Mouse (Mus musculus) retina, postnatal 7 days (tissue): Measurements from ENCODE around the gene Lrrk1.

Source experiments
- DNase-seq: peaks from one replicate; pipeline ENCODE4 v3.0.0-alpha.2; 2012; ENCODE audit warnings: low read depth, low spot score

Gene Lrrk1

DNA sequence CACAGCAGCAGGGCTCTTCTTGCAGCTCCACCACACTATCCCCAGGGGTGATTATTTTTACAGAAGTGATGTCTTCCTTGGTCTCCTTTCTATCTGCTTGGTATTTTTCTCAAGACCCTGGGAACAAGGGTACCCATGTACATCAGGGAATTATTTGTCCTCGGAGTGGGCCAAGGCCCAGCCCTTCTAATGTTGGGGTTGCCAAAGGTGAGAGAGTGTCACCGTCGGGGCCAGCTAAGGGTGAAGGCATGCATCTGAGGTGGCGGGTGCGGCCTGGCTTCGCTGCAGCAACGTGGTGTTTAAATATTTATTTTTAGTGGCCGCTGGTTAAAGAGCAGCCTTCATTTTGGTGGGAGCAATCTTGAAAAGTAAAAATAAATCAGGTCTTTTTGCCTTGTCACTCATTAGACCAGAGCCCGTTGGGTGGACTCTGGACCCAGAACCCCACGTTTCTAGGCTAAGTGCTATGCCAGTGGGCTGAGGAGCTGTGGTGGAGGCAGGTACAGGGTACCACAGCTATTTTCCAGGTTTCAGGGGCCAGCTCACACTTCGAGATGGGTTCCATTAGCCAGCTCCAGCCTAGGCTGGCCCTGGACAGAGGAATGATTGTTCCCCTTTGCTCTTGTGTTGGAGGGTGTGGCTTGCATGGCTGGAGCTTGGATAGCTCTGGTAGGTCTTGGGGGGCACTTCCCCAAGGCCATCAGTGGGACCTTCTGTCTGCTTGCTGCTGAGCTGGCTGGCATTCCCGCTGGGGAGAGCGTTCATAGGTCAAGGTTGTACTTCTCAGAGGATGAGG lies 160.1 kb downstream of the Lrrk1 start:
- no peak for DNase-seq

DNA sequence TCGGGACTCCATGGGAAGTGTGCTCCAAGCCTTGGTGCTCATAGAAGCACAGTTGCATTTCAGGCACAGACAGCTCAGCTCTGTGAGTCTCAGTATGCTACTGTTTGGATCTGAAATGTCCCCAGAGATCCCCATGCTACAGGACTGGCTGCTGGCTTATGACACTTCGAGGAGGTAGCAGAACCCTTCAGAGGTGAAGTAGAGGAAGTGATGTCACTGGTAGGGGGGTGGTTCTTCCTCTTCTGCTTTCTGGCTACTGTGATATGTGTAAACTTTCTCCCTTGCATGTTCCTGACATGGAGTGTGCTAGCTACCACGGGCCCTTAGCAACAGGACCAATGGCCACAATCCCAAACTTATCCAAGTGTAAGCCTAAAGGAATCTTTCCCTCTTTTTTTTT lies 162.3 kb downstream of the Lrrk1 start:
- no peak for DNase-seq

DNA sequence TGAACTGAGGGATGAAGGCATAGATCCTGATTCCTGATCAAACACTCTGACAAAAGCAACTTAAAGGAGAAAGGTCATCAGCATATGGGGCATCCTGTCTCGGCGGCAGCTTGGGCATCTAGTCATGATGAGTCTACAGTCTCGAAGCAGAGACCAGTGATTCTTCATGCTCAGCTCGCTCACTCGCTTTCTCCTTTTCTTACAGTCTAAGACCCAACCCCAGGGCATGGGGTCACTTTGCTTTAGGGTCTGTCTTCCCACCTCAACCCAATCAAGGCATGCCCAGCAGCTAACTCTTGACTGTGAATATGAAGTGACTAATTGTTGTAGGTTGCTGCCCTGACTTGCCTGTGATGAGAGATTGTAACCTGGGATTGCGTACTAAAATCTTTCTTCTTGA lies 163.6 kb downstream of the Lrrk1 start:
- no peak for DNase-seq

DNA sequence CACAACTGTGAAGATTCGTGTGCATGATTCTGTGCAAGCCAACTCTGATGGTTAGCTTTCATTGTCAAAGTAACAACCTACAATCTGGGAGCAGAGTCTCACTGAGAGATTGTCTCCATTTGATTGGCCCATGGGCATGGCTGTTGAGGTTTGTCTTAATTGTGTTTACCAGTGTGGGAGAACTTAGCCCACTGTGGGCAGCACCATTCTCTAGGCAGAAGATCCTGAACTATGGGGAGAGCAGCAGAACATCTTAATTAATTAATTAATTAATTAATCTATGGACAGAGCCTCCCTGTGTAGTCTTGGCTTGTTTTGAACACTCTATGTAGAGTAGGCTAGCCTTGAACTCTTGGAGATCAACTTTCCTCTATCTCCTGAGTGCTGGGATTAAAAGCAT lies 164.4 kb downstream of the Lrrk1 start:
- DNase-seq: no peak

DNA sequence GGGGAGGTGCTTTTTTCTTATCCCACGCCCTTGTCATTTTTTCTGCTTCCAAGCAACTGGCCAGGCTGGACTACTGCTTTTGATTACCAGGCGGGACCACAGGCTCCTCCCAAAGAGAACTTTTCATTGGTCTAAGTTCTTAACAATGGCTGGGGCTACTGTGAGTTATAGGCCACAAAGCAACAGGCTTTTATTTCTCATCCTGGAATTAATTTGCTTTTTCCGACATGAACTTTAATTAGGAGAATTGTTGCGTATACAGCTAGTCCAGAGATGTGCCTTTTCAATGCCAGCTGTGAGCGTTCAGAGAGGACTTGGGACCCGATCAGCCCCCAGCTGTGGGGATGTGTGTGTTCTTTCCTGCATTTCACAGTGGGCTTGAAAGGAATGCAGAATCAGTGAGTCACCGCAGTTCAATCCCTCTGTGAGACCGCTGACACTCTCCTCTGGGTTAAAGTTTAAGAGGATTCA lies 165.5 kb downstream of the Lrrk1 start:
- DNase-seq: no peak

DNA sequence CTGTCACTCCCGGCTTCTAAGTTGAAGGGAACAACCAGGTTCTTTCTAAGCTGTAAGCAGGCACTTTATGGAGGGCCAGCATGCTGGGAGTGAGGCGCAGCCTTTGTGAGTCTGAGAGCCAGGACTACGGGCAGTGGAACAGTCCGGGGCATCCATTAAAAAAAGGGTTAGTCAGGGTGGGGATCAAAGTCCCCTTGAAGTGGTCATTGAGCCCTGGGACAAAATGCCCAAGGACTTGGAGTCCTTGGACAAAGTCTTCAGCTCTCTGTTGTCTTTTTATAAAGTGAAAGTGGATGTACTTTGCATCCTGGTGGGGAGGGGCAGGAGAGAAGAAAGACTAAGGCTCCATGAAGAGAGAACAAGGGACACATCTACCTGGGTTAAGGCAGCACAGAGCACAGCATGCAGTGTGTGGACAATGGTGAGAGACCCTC lies 168.3 kb downstream of the Lrrk1 start:
- DNase-seq: no peak

DNA sequence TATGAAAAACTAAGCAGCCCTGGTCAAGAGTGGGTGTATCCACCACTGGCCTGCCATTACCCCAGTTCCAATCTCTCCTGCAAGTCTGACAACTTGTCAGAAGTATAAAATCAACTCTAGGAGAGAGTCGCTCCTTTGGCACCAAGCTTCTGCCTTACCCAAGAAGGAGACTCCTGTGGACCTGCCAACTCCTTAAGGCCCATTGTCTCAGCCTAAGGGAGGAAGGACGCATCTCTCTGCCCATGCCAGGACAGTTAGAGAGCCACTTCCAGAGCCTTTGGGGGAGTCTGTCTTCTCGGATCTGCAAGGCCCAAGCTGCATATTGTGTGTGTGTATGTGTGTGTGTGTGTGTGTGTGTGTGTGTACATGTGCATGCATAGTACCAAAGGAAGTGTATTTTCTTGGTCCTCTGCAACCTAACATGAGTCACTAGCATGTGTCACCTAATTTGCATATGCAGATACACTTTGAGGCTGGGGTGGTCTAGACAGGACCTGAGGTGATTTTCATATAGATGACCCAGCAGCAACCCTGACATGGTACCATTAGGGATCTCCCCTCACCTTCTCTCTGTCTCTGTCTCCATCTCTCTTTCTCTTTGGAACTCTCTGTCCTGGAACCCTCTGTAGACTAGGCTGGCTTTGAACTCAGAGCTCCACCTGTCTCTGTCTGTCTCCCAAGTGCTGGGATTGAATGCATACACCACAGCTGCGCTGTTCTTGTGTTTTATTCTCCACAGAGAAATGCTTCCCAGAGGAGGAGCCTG lies 168.9 kb downstream of the Lrrk1 start:
- no peak for DNase-seq

DNA sequence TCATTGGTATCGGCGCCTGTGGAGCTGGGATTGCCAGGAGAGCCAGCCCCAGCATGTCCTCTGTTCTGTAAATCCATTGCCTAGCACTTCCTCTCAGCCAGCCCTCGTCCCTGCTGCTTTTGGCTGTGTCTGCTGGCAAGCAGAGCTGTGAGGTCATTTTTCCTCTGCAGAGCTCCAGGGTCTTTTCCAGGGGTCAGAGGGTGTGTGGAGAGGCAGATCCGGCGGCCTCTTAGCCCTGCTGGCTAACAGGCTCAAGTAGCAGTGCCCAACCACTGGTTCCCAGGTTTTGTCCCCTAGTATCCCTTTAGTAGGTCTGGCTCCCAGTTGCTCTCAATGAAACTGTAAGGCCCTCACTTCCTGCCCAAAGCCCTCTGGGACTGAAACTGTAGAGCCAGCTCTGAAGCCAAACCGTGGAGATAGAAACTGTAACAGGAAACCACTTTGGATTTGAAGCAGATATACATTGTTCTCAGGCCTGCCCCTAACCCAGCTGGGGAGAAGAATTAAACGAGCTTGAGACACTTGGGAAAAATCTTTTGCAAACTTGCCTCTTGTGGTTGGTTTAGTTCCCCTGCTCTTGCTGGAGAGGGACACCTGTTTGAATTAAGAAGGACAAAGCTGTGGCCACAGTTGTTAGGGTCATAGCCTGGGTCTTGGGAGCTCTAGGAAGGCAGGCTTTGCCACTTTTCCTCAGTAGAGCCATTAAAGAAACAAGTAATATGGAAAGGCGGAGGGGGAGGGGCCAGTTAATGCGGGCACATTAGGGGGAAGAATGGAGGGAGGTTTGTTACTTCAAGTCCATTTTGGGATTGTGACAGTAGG lies 169.7 kb downstream of the Lrrk1 start:
- DNase-seq: no peak

DNA sequence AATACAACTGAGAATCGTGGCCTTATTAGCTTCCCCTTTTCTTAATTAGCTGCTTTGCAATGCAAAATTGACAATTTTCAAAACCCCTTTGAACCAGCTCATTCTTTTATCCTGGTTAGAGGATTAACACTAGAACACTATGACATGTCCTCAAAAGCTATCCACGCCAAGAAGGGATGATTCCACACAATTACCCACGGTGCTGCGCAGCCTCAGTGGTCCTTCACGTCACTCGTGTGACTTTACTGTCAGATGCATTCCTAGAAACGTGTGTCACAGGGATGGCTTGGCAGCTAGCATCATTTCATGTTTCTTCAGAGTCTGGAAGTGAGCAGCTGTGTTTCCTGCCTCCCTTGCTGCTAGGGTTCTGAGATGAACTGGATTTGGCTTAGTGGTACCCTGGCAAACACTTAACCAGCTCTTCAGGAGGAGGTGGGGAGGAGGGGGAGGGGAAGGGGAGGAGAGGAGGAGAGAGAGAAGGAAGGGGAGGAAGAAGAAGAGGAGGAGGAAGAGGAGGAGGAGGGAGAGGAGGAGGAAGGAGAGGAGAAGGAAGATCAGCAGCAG lies 170.5 kb downstream of the Lrrk1 start:
- no peak for DNase-seq

DNA sequence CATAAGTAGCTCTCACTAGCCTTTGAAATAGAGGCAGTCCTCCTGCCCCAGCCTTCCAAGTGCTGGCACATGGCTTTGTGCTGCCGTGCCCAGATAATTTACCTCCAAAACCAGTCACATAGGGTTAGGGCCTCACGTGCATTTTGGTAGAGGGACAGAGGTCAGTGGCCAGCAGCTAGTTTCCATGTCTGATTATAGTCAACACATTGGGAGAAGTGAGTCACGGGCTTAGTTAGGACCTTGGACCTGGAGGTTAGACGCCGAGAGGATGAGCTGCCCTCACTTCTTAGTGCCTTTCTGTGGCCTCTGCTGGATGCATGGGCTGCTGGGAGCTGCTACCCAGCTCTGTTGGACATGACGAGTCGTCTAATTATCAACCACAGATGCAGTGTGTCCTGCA lies 171.1 kb downstream of the Lrrk1 start:
- no peak for DNase-seq

DNA sequence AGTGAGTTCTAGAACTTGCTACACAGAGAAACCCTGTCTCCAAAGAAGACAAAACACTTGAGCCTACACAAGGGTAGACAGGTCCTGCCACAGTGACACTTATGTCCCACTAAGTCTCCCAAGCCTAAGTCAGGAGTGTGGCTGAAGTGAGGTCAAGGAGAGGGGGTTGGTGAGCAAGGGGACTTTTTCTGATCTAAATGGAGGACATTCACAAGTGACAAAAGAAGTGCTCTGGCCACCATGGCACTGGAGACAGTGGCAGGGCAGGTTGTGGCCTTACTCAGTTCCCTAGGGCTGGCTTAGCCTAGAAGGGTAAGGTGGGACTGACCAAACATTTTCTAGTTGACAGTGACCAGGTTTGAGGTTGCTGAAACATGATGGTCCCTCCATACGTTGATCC lies 172.2 kb downstream of the Lrrk1 start:
- no peak for DNase-seq

DNA sequence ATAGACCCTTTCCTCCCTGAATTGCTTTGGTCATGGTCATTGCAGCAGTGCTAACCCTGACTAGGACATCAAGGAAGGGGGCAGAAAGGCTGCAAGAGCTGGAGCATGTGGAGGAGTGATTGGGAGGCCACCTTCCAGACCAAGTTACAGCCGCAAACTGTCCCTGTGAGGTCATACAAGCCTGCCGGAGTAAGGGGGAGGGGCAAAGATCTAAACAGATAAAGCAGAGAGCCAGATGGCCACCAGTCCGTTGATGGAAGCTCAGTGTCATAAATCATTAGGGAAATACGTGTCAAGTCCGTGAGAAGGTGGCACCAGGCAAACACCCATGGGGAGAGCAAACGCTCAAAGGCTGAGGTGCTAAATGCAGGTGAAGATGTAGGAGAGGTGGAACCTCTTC lies 173.7 kb downstream of the Lrrk1 start:
- peak; percentile 92 for DNase-seq

DNA sequence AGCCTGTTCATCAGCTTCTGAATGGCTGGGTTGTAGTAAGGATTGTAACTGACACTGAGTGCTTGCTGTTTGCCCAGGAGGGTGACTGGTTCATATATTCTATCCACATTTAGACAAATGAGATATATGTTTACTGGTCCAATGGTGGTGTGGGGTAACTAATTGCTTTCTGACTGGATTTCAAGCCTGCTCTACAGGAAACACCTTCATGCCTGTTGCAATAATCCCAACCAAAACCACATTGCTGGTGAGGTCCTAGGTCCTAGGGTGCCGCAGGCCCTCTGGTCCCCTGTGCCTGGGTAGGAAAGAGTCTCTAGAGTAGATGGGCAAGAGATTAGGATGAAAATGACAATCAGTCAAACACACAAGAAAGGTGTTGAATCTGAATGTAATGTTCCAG lies 175.3 kb downstream of the Lrrk1 start:
- no peak for DNase-seq

DNA sequence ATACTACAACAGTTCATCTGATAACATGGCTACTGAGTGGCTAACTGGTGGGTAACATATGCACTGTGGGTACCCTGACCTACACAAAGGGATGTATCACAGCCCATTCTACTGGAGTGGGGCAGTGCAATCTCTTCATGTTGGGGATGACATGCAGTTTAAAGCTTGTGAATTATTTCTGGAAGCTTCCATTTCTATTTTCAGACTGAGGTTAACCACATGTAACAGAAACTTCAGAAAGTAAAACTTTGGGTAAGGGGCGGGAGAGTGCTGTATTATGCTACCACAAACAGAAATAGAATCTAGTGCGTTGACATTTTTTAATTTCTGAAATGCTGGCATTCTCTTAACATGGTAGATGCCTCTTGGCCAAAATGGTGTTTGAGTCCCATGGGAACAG lies 178.2 kb downstream of the Lrrk1 start:
- DNase-seq: no peak

DNA sequence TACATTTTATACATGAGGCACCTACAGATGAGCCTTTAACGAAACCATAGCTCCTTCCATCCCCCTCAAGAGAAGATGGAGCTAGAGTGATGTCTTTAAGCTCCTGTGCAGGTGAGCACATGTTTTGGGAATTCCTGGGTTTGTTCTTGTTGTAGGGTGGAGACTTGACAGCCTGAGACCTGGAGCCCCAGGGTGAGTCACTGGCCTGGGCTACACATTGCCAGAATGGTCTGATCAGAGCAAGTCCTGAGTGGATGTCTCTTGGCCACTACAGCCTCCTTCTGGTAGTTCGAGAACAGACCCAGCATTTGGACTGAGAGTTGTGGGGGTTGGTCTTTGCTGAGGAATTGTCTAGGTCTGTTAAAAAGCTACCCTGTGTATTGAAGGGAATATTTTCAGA lies 186.5 kb downstream of the Lrrk1 start:
- no peak for DNase-seq

DNA sequence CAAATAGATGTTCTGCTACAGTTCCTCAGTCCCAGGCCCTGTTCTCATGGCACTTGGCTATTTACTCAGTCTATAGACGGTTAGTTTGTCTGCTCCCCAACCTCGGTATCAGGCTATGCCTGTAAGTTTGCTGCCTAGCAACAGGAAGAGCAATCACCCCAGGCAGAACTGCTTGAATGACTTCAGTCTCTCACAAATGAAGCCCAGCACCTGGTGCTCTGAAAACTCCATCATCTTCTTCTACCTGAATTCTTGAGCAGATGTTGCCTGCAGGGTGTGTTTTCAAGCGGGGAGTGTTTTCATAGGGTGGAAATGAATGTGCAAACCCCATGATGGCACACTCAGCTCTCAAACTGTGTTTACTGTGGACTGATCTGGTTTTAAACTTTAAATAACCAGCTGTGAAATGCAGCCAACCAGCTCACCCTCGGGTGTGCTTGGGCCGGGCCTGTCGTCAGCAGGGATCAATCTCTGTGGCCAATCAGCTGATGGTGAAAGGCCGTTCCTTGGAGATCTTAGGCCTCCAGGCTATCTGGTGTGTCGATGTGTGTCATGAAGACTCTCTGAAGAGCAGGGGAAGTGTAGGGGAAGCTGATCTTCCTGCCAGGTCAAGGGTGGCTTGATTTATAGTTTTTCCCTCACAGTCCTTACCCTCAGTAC lies 187.2 kb downstream of the Lrrk1 start:
- DNase-seq: no peak

DNA sequence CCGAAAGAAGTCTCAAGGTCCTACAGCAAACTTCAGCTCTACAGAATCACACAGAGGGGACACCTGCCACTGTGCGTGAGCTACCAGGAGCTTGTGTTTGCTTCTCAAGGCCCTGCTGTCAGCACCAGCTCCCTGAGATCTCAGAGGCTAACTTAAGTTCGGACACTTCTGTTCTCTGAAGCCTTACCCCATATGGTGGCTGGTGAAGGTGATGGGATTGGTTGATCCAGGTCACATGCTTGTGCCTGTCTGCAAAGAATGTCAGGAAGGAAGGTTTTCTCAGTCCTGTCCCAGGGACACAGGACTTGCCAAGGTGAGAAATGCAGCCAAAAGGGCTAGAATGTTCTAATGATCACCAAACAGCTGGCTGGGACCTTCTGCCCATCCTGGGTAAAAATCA lies 187.8 kb downstream of the Lrrk1 start:
- no peak for DNase-seq

DNA sequence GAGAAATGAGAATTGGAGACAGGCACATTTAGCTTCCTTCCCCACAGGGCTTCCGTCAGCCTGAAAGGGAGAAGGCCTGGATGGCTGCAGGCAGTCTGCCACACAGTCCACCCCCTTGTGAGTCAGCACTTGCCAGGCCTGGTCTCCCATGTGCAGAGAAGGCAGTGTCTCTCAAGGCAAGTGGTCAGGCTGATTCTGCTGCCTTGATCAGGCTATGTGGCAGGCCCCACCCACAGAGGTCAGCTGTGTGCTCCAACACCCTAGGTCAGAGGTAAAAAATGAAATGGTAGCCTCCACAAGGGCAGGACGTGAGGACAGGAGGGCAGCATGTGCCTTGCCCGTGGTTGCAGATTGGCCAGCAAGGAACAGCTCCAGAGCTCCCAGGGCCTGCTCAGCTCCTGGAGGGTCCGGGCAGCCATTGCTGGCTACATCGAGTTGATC lies 188.7 kb downstream of the Lrrk1 start:
- DNase-seq: no peak

DNA sequence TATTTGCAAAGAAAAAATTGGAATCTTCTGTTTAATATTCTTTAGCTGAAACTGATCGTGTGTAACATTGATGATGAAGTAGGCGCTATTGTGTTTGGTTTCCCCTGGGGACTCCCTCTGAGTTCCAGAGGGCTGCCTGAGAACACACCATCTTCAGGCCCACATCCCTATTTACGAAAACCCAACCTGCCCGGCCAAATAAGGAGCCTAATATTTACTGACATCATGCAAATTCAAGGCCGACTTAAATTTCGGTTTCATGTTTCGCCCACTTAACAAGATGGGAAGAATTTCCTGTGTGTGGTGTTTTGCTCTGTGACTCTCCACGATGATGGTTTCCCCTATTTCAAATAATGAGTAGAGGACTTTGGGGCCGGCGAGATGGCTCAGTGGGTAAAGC lies 189.7 kb downstream of the Lrrk1 start:
- no peak for DNase-seq

DNA sequence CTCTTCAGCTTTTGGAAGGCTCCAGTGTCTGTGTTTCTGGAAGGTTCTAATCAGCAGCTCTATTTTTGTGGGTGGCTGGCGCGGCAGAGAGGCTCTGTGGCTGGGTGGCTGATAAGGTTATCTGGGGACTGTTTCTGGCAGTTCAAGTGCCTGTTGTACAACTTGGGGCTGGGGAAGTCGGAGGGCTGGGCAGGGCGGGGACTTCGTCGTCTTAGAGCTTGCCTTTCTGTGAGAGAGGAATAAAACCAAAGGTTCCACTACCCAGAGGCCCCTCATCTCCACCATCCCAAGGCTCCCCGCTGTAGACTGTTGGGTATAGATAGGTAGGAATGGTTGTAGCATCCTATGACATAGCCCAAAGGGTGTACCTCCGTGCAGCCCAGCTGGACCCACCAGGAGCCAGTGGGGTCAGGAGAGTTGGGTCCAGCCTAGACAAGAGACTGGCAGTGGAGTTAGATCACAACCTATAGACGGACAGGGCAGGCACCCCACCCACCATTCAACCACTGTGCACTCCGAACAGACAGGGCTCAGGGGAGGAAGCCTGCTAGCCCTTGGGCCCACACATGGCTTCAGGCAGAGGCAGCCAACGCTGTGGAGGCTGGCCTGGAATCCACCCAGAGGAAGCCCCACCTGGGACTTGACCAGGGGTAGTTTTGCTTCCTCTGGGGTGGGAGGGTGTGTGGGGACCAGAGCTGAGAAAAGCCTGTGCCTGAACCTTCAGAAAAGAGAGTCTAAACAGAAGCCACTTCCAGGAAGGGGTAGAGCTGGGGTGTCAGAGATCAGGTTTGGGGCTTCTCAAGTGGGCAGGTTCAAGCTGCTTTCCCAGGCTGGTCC lies 191.3 kb downstream of the Lrrk1 start:
- DNase-seq: no peak
